Mouse (Mus musculus) forebrain, postnatal 0 days (tissue): Measurements from ENCODE around the gene Nkg7. TPM values are rescaled to one million over a fixed set of nuclear protein-coding genes. Genes with fewer than 3 reads are reported as not detected.

Experiments used
- ATAC-seq: fragments of 200-750 bp; cut with Nextera tagmentation; 2 replicates; pipeline ENCODE4 v1.8.0; 2017; ENCODE audit warnings: mild to moderate bottlenecking, moderate library complexity
- DNase-seq: peaks from one replicate; pipeline ENCODE4 v3.0.0-alpha.2; 2015
- H3K27ac ChIP-seq: fragments of 300-500 bp; sonication (generic); 2 replicates; pipeline ENCODE4 v1.5.1; 2014; ENCODE audit warnings: low read depth, mild to moderate bottlenecking, antibody characterized with exemption, low read length, moderate library complexity, mixed read lengths
- H3K27me3 ChIP-seq: fragments of 300-500 bp; sonication (generic); 2 replicates; pipeline ENCODE4 v1.6.1; 2014; ENCODE audit warnings: mild to moderate bottlenecking, low read length, mixed read lengths; ENCODE audit not compliant: insufficient read depth
- H3K36me3 ChIP-seq: fragments of 300-500 bp; sonication (generic); 2 replicates; pipeline ENCODE4 v1.6.1; 2014; ENCODE audit warnings: mild to moderate bottlenecking, moderate library complexity; ENCODE audit not compliant: insufficient read depth
- H3K4me1 ChIP-seq: fragments of 300-500 bp; sonication (generic); 2 replicates; pipeline ENCODE4 v1.6.1; 2014; ENCODE audit warnings: antibody characterized with exemption; ENCODE audit not compliant: insufficient read depth
- H3K4me2 ChIP-seq: fragments of 300-500 bp; sonication (generic); 2 replicates; pipeline ENCODE4 v1.6.1; 2014; ENCODE audit warnings: low read depth, mild to moderate bottlenecking, moderate library complexity
- H3K4me3 ChIP-seq: fragments of 300-500 bp; sonication (generic); 2 replicates; pipeline ENCODE4 v1.5.1; 2014; ENCODE audit warnings: low read depth, low read length, mixed read lengths
- H3K9ac ChIP-seq: fragments of 300-500 bp; sonication (generic); 2 replicates; pipeline ENCODE4 v1.6.1; 2014; ENCODE audit warnings: mild to moderate bottlenecking
- H3K9me3 ChIP-seq: fragments of 300-500 bp; sonication (generic); 2 replicates; pipeline ENCODE4 v1.6.1; 2016; ENCODE audit warnings: low read length
- CTCF ChIP-seq: sonication (generic); IDR thresholded peaks from 2 replicates; pipeline ENCODE4 v1.5.1; 2016; ENCODE audit warnings: antibody characterized with exemption, control low read depth, low read depth
- WGBS: fragments of 180-500 bp; shearing (Covaris S2); extraction: QIAGEN DNeasy Blood & Tissue Kit; methylation state at CpG from one replicate; pipeline ENCODE4 v1.1.7; 2014; 5-methylcytosine and 5-hydroxymethylcytosine counted together
- polyA plus RNA-seq: library from polyadenylated mRNA; unstranded; fragments of >200 nt; fragmentation: Nextera tagmentation; extraction: Ambion mirVana; gene quantifications from 2 replicates; pipeline ENCODE4 v1.2.1, GENCODE M21; 2015
- total RNA-seq: library from RNA; depleted of rRNA; stranded (reverse); fragments of >200 nt; gene quantifications from 2 replicates; pipeline ENCODE4 v1.2.3, GENCODE M21; 2014

Gene Nkg7
- total and polyA plus RNA-seq, 2 experiments from 2014 or later: not detected

GRCm38 (mm10) chr7:43417298-43417697 lies 19.6 kb upstream of the Nkg7 start:
- no peak overlapping the region for H3K4me3 ChIP-seq
- no peaks in the 10 kb centered on the region for H3K9me3 ChIP-seq
- no peak for ATAC-seq
- WGBS: 86% methylated on average over 10 of the region's 10 CpGs
- no peaks in the 10 kb centered on the region for H3K36me3 ChIP-seq
- H3K9ac ChIP-seq: no peak overlapping the region
- DNase-seq: no peak
- no peaks in the 10 kb centered on the region for H3K27me3 ChIP-seq
- H3K4me1 ChIP-seq: no peaks in the 10 kb centered on the region
- no peak overlapping the region for H3K4me2 ChIP-seq
- no peak overlapping the region for H3K27ac ChIP-seq
- TF ChIP-seq CTCF: 0 out of 2 replicates have a peak, but pooled peaks have one; percentile 9

GRCm38 (mm10) chr7:43422995-43423617 lies 13.8 kb upstream of the Nkg7 start:
- Histone ChIP-seq H3K4me2 (0 out of 2 replicates have a peak overlapping the region, but pooled peaks have one; percentile 15), H3K4me3 (no peak overlapping the region), H3K4me1 (no peaks in the 10 kb centered on the region), H3K36me3 (no peaks in the 10 kb centered on the region), H3K9me3 (no peaks in the 10 kb centered on the region), H3K27me3 (no peaks in the 10 kb centered on the region), H3K27ac (no peak overlapping the region), H3K9ac (no peak overlapping the region)
- peak; percentile 76 for DNase-seq
- WGBS: 13% methylated on average over 11 of the region's 11 CpGs
- peak; percentile 85 for TF ChIP-seq CTCF
- peak; percentile 97 for ATAC-seq

- WGBS: 63% methylated on average over 3 of the region's 3 CpGs
- ATAC-seq: no peak
- H3K4me2 ChIP-seq: no peak overlapping the region
- no peak overlapping the region for H3K4me3 ChIP-seq
- no peak for DNase-seq
- no peaks in the 10 kb centered on the region for H3K36me3 ChIP-seq
- no peaks in the 10 kb centered on the region for H3K4me1 ChIP-seq
- no peak overlapping the region for H3K27ac ChIP-seq
- TF ChIP-seq CTCF: no peak
- no peaks in the 10 kb centered on the region for H3K27me3 ChIP-seq
- H3K9ac ChIP-seq: no peak overlapping the region
- H3K9me3 ChIP-seq: no peaks in the 10 kb centered on the region
These were observed 12.8 kb upstream of the Nkg7 start for GRCm38 (mm10) chr7:43423991-43424625.

- no peaks in the 10 kb centered on the region for H3K36me3 ChIP-seq
- TF ChIP-seq CTCF: no peak
- H3K4me3 ChIP-seq: no peak within 1 kb of the TSS
- no peaks in the 10 kb centered on the region for H3K27me3 ChIP-seq
- no peaks in the 10 kb centered on the region for H3K9me3 ChIP-seq
- no peak within 1 kb of the TSS for H3K9ac ChIP-seq
- DNase-seq (no peak), ATAC-seq (no peak)
- no peak within 1 kb of the TSS for H3K27ac ChIP-seq
- no peak within 1 kb of the TSS for H3K4me2 ChIP-seq
- 87% methylated on average over 8 of the region's 8 CpGs for WGBS
- H3K4me1 ChIP-seq: no peaks in the 10 kb centered on the region
These were observed 9.5 kb upstream of the Nkg7 start, which contains the start of gene Lim2 for GRCm38 (mm10) chr7:43427406-43427805. Gene Lim2, plus strand, starts transcription at chr7:43427670.

GRCm38 (mm10) chr7:43429500-43429899 lies 7.4 kb upstream of the Nkg7 start:
- no peak overlapping the region for H3K9ac ChIP-seq
- 65% methylated on average over 4 of the region's 4 CpGs for WGBS

GRCm38 (mm10) chr7:43432891-43433290 lies 4.0 kb upstream of the Nkg7 start:
- WGBS: 69% methylated on average over 4 of the region's 4 CpGs
- H3K9me3 ChIP-seq: no peaks in the 10 kb centered on the region
- DNase-seq: no peak

More at GRCm38 (mm10) chr7:43429500-43429899, 7.4 kb upstream of the Nkg7 start:
- no peaks in the 10 kb centered on the region for H3K9me3 ChIP-seq
- no peaks in the 10 kb centered on the region for H3K27me3 ChIP-seq
- no peaks in the 10 kb centered on the region for H3K4me1 ChIP-seq
- H3K4me3 ChIP-seq: no peak overlapping the region
- TF ChIP-seq CTCF: no peak
- no peak for DNase-seq
- H3K27ac ChIP-seq: no peak overlapping the region
- H3K36me3 ChIP-seq: no peaks in the 10 kb centered on the region
- no peak overlapping the region for H3K4me2 ChIP-seq
- no peak for ATAC-seq

GRCm38 (mm10) chr7:43434676-43435075 lies 2.2 kb upstream of the Nkg7 start:
- ATAC-seq: no peak
- WGBS: 91% methylated on average over 5 of the region's 5 CpGs
- Histone ChIP-seq H3K4me2 (no peak overlapping the region), H3K9ac (no peak overlapping the region), H3K4me3 (no peak overlapping the region), H3K36me3 (no peaks in the 10 kb centered on the region), H3K9me3 (no peaks in the 10 kb centered on the region), H3K27me3 (no peaks in the 10 kb centered on the region), H3K27ac (no peak overlapping the region), H3K4me1 (no peaks in the 10 kb centered on the region)
- DNase-seq: no peak
- no peak for TF ChIP-seq CTCF

More at GRCm38 (mm10) chr7:43432891-43433290, 4.0 kb upstream of the Nkg7 start:
- Histone ChIP-seq H3K9ac (no peak overlapping the region), H3K4me3 (no peak overlapping the region), H3K4me2 (no peak overlapping the region), H3K27me3 (no peaks in the 10 kb centered on the region), H3K36me3 (no peaks in the 10 kb centered on the region), H3K27ac (no peak overlapping the region), H3K4me1 (no peaks in the 10 kb centered on the region)
- TF ChIP-seq CTCF: no peak
- no peak for ATAC-seq
